Mouse (Mus musculus) kidney, postnatal 36 days (tissue): ENCODE results near the gene Schip1.
"Not testable (repeated sequence)": the region's sequence is repeated elsewhere in the genome, so short reads cannot be mapped to it uniquely, and the experiment has no call there.

Experiments used
- DNase-seq, 2 experiments: peaks; one replicate each; pipeline ENCODE4 v3.0.0; 2021 to 2022; ENCODE audit warnings: mixed read lengths in 2 of 2

The Schip1 gene

DNA sequence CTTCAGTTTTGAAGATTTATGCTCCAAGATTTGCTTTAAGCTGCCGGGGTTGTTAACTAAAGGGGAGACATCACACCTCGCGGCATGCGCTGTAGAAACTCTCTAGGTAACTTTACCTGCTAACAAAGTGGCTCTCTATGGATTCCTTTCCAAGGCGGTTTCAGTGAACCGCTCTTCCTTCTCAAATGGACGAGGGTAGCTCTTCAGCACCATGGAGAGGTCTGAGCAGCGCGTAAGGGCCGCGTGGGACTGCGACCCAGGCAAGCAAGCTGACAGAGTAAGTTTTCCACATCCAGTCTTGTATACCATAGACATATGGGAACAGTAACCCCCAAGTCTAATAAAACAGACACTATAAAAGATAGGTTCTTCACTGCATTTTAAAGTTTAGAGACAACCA is at the start of gene Schip1:
Schip1 (plus strand) TSS at position 72 of the 400 bp plus-strand sequence.
- DNase-seq = peak; percentile 47 to 81

DNA sequence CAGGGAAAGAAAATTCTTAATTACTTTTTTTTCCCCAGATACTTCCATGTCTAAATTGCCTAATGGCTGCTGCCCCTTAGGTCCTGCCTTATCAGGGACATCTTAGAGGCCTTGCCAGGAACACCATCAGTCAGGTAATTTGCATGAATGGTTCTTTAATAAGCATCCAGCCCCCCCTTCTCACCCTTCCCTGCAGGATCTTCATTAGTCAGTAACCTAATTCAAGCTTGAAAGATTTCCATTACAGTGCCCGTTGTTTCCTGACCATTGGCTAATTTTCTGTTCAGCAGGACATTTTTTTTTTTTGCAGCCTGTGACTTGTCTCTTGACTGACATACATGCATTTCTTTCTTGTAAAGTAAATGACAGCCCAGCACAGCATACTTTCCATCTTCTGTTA is 48.8 kb upstream of the Schip1 start:
- no peak for DNase-seq

DNA sequence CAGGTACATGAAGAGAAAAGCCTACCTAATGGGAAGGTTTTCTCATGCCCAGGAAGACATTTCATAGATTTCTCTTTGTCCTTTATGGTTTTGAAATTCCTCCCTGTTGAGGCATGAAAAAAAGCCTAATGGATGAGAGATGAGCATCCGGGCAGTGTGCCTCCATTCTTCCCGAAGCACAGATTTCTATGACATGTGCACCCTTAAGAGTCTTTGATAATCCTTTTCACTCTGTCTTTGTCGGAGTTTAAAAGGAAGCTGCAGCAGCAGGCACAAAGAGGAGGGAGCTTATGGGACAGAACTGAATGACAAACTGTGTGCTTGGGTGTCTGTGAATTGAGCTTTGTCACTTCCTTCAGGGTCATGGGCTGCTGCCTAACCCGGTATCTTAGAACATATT is 45.2 kb upstream of the Schip1 start:
- no peak for DNase-seq

DNA sequence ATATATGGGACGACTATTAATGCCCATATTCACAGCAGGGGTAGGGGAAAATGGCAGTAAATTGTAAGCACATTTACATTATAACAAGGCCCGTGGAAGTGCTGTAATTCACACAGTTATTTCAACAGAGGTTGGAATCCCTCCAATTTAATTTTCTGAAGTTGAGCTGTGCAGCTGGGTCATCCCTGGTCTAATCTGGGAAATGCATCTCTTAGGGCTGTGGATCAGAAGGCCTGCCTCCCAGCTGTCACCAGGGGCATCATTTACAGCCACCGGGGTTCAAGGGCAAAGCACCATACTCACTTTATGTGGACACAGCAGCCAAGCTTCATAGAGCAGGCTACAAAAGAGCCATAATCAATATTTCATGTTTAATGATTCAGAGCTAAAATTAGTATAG is 28.5 kb upstream of the Schip1 start:
- DNase-seq = no peak

DNA sequence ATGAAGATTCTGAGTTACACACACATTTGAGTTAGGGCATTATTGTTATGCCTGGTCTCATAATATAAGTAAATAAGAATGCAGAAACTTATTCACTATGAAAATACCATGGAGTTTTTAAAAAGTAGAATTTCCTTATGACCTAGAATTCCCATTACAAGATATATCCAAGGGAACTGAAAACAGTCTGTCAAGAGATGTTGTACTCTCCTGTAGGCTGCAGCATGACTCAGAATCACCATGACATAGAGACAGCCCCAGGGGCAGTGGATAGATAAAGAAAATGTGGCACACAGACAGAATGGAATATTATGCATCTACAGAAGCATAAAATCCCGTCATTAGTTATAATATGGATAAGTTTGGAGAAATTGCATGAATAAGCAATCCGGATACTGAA is 21.7 kb upstream of the Schip1 start:
- no peak for DNase-seq

DNA sequence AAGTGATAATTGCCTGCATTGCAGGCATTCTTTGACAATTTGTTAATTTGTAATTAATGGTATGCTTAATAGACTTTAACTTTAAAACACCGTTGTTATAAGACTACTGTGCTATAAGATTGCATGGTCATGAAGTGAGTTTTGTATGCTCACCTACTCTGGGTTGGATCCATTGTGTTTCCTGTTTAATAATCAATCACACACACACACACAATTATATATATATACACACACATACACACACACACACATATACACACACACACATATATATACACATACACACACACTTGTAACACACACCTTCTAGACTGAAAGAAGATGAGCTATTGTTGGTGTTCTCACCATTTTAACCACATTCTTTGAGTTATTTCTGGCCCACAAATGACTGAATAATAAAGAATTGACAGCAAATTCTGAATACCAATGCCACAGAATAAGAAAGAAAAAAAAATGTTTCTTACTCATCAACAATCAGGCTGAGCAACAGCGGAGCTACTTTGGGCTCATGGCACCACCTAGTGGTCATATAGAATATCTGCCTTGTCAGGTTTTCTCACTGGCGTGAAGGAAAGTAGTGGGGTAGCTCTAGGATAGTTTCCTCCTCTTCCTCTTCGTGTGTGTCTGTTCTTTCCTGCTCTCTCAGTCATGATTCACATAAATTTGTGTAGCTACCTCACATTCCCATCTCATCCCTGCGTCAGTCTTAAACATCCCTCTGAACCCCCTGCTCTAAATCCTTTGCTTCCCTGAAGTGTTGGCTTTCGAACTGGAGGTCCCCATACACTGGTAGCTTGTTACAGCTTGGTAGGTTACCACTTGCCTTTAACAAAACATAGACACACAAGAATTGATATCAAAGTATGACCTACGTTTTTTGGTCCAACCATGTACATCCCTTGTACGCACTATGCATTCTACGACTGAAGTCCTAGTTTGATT is 18.9 kb upstream of the Schip1 start:
- DNase-seq = peak; percentile 42 to 50

DNA sequence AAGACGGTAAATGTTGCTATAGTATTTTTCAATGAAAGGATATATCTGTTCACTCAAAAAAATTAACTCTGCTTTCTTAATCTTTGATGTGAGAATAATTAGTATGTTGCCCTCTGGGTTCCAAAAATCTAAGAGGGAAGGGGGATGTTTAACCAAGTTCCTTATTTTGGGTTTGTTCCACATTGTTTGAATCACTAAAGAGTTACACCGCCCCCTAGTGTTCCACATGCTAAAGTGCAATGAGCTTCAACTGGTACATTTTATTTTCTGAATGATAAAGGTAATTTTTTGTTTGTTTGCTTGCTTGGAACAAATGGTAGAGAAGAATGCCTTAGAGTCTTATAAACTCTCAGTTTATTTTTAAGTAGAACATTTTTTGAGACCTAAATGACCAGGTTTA is 11.1 kb upstream of the Schip1 start:
- peak in 1 of 2 experiments; percentile 36 for DNase-seq

DNA sequence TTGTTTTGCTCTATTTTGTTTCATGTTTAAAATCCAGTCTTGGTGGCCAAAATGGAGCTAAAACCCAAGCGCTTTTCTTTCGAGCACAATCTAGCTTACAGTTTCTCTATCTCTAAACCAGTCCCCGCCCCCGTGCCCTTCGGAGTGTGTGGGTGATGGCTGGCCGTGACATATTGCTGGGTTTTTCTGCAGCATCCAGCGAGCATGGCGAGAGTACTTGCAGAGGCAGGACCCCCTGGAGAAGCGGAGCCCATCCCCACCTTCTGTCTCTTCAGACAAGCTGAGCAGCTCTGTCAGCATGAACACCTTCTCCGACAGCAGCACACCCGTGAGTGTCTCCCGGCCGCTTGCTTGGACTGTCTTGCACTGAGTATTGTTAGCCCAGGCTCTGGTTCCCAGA is 9.5 kb upstream of the Schip1 start:
- DNase-seq = no peak

DNA sequence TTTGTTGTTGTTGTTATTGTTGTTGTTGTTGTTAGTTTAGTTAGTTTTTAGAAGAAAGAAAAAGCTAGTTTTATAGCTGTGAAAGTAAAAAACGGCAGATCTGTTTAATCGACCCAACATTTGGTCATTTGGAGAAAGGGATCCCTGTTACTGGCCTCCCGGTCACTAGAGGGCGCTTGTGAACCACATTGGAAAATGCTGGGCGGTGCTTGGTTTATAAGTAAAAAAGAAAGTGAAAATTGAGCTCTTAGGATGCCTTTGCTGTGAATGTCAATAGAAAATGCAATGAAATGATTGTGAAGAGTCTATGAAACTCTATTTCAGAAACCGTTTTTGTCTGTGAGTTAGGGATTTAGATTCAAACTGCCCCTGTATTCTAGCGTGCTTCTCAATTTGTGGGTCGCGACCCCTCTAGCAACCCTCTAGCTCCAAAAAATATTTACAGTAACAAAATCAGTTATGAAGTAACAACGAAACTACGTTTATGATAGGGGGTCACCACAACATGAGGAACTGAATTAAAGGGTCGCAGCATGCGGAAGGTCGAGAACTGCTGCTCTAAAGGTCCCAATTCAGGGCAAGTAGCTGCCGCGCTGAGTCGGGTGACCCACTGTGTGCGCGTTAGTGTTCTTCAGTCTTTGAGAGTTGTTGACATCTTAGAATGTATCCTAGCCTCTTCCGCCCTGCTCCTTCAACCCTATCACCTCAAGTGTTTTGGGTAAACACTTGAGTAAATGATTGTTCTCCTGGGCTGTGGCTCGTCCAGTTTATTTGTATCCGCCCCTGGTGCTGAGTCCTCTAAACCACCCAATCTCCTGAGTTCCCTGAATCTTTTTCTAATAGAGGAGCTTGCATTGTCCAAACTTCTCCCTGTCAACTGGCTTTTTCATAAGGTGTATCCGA is 8.0 kb upstream of the Schip1 start:
- DNase-seq = peak; percentile 78 to 92

DNA sequence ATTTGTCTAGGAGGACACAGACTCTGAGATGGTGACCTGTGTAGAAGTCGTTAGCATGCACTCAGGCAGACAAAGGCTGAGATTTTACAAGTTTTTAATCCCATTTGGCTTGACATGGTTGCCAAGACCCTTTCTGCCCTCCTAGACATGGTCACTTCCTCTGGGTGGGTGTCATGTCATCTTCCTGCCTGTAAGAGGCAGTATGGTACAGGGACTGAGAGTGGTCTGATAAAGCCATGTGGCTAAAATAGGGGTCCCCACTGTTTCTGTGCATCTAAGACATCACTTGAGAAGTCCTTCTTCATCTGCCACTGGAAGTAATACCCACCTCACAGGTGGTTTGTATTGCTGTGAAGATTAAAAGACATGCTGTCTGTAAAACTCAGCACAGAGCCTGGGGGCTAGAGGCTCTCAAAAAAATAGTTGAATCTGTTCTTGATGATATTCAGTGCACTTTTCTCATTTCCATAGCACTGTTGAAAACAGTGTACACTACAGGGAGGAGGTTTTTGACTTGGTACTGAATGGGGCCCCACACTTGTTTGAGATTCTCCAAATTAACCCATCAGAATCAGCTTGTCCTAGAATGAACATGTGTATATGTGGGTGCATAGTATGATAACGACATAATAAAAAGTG is 5.3 kb upstream of the Schip1 start:
- DNase-seq = peak; percentile 15 to 51

DNA sequence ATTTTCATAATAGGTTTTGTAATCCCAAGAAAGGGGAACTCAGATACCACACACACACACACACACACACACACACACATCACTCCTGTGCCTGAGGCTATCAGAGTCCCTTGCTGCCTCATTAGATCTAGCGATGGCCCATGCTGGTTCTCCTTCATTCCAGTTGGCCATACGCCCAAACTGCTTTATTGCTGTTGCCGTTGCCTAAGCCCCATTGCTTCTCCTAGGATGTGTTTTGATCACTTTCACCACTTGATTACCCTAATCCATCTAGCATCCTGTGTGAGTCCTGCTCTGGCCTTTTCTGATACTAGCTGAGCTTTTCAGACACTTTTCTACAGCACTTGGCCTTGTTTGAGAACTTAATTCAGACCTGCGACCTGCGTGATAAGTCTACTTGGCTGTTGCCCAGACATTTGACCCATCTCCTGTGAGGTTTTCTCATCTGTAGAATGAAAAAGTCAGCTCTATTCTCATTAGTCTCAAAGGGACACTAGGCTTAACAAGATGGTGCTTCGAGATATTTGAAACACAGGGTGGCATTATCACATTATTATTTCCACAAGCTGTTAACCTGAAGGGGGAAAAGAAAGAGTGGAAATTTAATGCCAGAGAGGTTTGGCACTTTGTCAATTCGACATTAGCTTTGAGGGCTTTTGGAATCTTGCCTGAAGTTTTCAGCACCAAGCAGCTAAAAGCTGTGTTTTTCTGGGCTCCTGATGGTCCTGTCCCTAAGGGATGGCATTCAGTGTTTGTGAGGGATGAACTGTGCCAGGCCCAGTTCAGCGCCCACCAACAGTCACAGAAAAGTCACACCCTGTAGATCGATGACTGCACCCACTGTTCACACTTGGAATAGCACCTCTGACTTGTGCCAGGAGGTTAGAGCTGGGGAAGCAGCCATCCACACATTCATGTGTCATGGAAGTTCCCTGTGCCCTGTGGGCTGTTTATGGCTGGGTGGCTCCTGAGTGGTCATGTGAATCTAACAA is 7.1 kb downstream of the Schip1 start:
- peak in 1 of 2 experiments; percentile 6 for DNase-seq

DNA sequence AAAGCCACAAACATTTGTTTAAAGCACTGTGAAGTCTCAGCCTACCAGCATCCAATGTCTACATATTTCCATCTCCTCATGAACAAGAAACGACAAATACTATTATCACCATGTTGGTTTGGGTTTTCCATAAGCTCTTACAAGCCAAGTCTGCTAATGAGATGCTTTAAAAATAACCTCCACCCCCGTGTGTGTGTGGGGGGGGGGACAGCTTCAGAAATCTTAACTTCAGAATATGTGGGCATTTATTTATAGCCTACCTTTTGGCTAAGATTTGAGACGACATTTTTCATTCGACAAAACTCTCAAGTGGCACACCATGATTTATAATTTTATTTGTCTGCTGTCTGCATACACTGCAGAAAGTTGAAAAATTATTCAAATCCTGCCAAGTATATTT is 12.8 kb downstream of the Schip1 start:
- no peak for DNase-seq

DNA sequence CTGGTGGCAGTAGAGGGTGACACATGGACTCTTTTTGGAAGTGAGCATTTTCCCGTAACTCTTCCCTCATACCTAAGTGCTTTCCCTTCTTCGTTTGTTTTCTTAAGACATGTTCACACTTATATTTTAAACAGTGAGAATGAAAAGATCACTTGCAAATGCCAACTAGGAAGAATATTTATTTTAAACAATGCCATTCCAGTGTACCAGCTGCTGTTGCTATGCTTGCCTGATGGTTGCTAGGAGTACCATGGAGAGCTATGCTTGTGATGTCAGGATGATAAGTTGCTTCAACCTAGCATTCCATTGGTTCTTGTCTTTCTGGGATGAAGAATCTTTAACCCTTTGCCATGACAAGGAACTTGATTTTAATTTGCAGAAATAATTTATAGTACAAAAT is 20.4 kb downstream of the Schip1 start:
- DNase-seq = no peak

DNA sequence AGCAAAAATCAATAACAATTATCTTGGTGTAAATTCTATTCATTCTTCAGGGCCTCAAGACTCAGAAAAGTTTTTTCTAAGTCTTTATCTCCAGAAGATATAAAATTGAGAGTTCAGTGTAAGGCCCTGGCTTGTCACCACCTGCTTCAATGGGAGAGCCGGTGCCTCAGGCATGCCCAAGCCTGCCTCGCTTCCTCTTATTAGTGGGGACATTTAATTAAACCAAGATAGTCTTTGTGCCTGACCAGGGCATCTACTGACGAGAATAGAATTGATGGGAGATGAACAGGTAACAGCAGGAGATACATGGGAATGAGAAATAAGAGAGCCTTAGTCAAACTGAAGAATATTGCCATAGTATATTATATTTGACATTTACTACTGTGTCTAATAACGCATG is 27.5 kb downstream of the Schip1 start:
- DNase-seq = no peak

DNA sequence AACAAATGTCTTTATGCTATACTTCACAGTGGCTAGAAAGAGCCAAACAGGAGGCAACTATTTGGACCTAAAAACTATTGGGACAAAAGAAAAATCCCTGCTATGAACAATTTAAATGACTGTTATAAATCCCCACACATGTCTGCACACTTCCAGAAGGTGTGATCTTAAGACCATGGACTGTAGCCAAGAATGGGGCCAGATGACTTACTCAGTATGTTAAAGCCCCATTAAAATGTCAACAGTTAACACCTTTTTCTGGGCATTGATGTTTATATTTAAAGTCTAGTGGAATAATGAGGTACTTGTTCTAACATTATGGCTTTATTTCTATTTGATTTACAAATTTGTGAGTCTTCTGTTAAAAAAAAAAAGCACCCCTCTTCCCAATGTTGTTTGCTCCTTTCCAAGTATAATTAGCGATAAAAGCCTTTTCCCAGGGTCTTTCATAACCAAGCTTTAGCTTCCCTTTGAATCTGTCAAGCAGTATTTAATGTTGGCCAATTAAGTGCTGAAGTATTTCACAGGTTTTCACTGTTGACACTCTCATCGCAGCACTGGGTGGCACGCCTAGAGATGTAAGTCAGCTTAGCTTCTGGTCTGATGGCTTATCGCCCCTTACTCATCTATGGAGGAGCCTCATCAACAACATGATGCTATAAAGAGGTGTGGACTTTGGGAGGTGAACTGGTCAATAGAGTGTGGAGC is 32.3 kb downstream of the Schip1 start:
- DNase-seq = no peak

DNA sequence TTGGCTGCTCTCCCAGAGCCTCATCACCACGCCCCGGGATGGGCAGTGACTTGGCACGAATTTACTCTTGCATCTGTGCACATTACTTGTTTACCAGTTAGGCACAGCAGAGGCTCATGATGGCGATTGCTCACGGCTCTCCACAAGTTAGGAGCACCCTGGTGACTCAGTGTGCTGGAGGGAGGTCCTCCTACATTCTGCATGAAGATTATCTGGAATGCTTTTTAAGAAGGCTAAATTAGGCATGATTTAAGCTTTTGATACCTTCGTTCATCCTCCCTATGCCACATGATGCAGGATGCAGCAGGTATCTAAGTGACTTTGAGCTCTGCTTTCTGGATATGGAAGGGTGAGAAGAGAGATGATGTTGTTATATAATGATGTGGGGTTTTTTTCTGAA is 35.0 kb downstream of the Schip1 start:
- not testable (repeated sequence) for DNase-seq

DNA sequence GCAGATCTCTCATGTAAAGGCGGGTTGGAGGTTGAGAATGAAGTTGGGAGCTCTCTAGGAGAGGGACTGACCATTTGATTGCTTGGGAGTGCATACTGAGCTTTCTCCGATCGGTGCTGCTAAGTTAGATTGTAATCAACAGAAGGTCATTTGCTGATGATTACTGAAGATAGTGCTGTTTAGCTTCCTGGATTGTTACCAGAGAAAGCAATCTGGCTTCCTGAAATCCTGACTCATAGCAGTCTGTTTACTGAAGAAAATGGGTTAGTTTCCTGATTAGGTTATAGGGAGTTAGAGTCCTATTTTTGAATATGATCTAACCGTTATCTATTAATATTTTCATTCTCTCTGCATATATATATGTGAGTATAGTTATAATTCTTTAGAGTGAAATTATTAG is 36.7 kb downstream of the Schip1 start:
- DNase-seq = no peak

DNA sequence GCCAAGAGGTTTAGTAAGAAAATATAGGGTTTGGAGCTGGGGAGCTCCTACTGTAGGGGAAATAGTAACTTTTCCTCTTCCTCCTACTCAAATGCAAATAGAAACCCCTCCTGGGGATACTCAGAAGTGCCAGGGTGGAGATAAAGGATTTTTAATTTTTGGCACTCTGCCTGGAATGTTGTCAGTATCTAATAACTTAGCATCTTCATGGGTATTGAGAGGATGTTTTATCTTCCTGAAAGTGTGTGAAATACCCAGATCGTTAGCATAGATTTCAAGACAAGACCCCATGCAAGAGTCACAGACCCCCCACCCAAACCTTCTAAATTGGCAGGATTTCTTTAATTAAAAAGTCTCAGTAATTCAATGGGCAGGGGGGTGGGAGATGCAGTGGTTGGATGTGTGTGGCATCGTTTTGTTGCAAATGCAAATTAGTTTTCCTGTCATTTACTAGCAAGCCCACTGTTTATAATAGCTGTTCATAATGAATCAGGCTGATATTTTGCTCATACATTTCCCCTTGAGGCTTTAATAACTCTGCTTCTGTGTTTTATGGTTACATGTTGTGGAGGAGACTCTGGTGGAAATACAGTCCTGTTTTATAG is 40.6 kb downstream of the Schip1 start:
- no peak for DNase-seq

DNA sequence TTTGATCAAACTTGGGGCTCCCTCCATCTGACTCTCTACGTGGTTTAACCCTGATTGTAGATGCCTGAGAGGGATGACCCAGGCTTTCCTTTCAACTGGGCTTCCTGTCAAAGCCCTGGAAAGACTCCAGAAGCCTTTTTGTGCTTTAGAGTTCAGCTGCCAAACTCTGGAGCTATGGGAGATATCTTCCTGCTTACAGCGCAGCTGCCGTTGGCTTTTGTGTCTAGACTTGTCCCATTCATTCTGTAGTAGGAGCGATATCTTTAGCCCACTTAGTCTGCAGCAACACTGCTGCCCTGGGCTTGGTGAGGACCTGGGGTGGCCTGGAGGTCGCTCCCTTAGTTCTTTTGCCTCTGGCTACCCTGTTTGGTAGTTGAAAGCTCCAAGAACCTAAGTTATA is 56.7 kb downstream of the Schip1 start:
- no peak for DNase-seq

DNA sequence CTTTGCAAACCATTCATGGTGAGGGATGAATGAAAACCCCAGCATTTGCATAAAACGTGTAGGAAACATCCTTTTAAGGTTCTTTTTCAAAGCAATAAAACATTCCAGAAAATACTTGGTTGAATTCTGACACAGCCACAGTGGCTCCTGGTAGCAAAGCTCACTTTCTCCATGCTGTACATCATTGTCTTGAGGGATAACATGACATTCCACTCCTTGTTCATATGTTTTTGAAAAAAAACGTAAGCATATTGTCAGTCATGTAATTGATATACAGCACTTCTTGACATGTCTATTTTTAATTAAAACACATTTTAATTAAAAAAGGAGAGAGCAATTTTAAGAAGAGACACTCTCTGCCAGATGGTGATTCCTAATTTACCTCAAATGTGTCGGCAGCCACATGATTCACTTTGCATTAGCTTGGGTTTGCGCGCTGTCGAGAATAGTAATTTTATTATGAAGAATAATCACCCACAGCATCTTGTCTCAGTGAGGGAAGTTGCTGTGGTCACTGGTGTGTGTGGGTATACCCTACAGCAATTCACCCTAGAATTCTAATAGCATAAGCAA is 61.8 kb downstream of the Schip1 start:
- no peak for DNase-seq
